Mouse (Mus musculus) CD4-positive, CD25-positive, alpha-beta regulatory T cell, adult 9 weeks (primary cell): ENCODE data around the gene Tm9sf4. TPM values are rescaled to one million over a fixed set of nuclear protein-coding genes. Genes with fewer than 3 reads are reported as not detected.

Experiments used
- polyA plus RNA-seq: library from polyadenylated mRNA; unstranded; fragments of 100-300 nt; shearing (Covaris generic); gene quantifications from one replicate; pipeline ENCODE4 v1.2.1, GENCODE M21; 2017

The Tm9sf4 gene
- polyA plus RNA-seq: 71.9 TPM

GRCm38 (mm10) chr2:153160844-153161683 is at the start of gene Tm9sf4:
TSS of gene Tm9sf4 (plus strand) at chr2:153161303.

DNA sequence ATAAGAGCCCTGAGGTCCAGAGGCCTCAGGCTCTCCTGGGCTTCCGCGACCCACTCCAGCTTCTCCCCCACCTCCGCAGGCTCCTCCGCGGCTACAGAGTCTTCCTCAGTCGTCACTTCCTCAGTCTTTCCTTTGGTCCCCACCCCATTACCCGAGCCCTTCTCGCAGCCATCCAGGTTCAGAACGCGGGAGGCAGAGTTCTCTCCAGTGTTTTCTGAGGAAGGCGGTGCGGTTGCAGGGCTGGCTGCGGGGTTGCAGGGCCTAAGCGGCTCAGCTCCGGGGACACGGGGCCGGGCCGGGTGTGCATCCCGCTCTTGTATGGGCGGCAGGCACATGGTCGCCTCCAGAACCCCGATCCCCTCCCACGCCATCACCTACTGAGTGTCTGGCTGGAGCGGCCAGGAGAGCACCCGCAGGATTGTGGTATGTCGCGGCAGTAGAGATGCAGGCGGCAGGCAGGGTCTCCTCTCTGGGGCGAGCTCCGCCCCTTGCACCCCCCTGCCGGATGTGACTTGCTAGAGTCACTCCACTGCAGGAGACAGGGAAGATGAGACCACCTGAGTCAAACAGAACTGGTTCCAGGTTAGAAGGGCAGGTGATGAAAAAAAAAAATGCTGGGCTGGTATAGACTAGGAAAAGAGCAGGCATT is 64.0 kb downstream of the Tm9sf4 start, which contains the start of gene Tspyl3:
Tspyl3 (minus strand) TSS at position 496 of the 649 bp plus-strand sequence.

GRCm38 (mm10) chr2:153241250-153242014 is 80.3 kb downstream of the Tm9sf4 start, which contains the start of the genes Plagl2 and Pofut1:
TSS of gene Plagl2 (minus strand) at chr2:153241426.
TSS of gene Pofut1 (plus strand) at chr2:153241533.

Other genes with a start within 250 kb of the Tm9sf4 start
- not detected for gene Mylk2, start 250.0 kb upstream of the Tm9sf4 start, polyA plus RNA-seq
- not detected for gene Foxs1, start 228.1 kb upstream of the Tm9sf4 start, polyA plus RNA-seq
- gene Dusp15, start 209.6 kb upstream of the Tm9sf4 start, polyA plus RNA-seq: not detected
- 1.3 TPM for gene Ttll9, start 198.8 kb upstream of the Tm9sf4 start, polyA plus RNA-seq
- gene Pdrg1, start 145.9 kb upstream of the Tm9sf4 start, polyA plus RNA-seq: 200 TPM
- not detected for gene Xkr7, start 129.5 kb upstream of the Tm9sf4 start, polyA plus RNA-seq
- gene Ccm2l, start 95.3 kb upstream of the Tm9sf4 start, polyA plus RNA-seq: not detected
- gene Hck, start 52.8 kb upstream of the Tm9sf4 start, polyA plus RNA-seq: 0.77 TPM
- gene Tspyl3, start 64.1 kb downstream of the Tm9sf4 start, polyA plus RNA-seq: 41.5 TPM
- gene Plagl2, start 80.1 kb downstream of the Tm9sf4 start, polyA plus RNA-seq: 13.7 TPM
- gene Pofut1, start 80.2 kb downstream of the Tm9sf4 start, polyA plus RNA-seq: 23.5 TPM
- gene Kif3b, start 130.1 kb downstream of the Tm9sf4 start, polyA plus RNA-seq: 26.7 TPM
- gene Asxl1, start 184.5 kb downstream of the Tm9sf4 start, polyA plus RNA-seq: 14.9 TPM